Mouse (Mus musculus): ENCODE measurements around the gene Atp6v0a1. TPM values are rescaled to one million over a fixed set of nuclear protein-coding genes. Genes with fewer than 3 reads are reported as not detected.

Atp6v0a1 gene
- polyA plus RNA-seq, 1 experiment = not detected

DNA sequence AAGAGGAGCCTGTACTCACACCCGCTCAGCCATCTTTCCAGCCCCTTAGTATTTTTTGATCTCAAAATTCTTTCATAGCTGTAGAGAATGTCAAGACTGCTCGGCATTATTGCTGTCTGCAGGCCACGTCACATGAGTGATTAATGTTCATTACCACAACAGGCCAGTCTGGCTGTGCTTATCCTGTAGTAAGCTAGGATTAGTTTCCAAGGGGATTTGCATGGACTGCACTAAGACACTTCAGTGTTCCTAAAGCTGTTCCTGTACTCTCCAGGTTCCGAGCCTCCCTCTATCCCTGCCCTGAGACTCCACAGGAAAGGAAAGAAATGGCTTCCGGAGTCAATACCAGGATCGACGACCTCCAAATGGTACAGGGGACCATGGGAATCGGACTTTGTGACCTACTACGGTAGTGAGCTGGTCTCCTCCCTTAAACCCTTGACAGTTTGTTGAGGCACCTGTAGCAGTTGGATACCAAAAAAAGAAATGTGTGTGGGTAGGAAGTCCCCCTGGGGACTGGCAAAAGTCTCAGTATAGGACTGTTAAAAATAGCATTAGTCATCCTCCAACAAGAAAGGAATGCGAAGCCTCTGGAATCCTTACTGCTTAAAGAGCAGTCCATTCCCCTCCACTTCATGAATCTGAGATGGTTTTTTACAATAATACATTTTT, 21.0 kb downstream of the Atp6v0a1 start:
- 70% methylated on average over 10 of the region's 10 CpGs for WGBS
- Histone ChIP-seq H3K27ac (ENCODE audit: insufficient read depth, low read depth, low read length) (no peak overlapping the region), H3K4me1 (ENCODE audit: control insufficient read depth, insufficient read depth, low read length) (peaks cover 2% of the 10 kb centered on the region; the same call in 1 of the 2 replicates), H3K4me3 (ENCODE audit: insufficient read depth, low read depth, low read length) (no peak overlapping the region)
- TF ChIP-seq POLR2A (IDR thresholded peaks at IDR 0.05; ENCODE audit: insufficient read depth, low read depth, low read length) (no peak), CTCF (IDR thresholded peaks at IDR 0.05; ENCODE audit: insufficient read depth, low read depth, low read length) (no peak)

DNA sequence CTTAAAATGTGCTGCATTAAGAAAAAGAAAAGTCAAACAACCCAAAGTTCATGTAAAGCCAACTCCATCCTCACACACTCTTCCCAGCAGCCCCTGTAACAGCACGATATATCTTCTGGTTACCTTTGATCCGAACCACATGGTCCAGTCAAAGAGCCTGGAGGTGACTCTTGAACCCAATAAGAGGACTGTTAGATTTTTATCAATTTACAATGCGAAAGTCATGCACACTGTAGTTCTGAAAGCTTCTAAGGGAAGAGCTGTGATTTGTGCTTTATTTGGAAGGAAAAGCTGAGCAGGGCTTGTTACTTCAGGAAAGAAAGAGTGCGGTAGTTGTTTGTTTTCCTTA, 21.5 kb downstream of the Atp6v0a1 start:
- WGBS = 79% methylated on average over 4 of the region's 4 CpGs
- Histone ChIP-seq H3K4me3 (ENCODE audit: insufficient read depth, low read depth, low read length) (no peak overlapping the region), H3K27ac (ENCODE audit: insufficient read depth, low read depth, low read length) (no peak overlapping the region)

DNA sequence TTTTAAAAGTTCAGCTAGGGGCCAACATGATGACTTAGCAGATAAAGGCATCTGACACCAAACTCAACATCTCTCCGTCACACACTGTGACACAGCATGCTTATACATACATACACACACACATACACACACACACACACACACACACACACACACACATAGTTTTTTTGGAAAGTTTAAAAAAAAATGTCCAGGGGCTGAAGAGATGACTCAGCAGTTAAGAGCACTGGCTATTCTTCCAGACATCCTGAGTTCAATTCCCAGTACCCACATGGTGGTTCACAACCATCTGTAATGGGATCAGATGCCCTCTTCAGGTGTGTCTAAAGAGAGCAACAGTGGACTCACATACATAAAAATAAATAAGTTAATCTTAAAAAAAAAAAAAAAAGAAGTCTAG, 22.2 kb downstream of the Atp6v0a1 start:
- no peak overlapping the region for H3K27ac ChIP-seq (ENCODE audit: insufficient read depth, low read depth, low read length)
- no peak overlapping the region for H3K4me3 ChIP-seq (ENCODE audit: insufficient read depth, low read depth, low read length)
- 92% methylated on average over 1 of the region's 1 CpGs for WGBS
- TF ChIP-seq POLR2A (IDR thresholded peaks at IDR 0.05; ENCODE audit: insufficient read depth, low read depth, low read length) (no peak), CTCF (IDR thresholded peaks at IDR 0.05; ENCODE audit: insufficient read depth, low read depth, low read length) (no peak)
- peaks cover 2% of the 10 kb centered on the region; the same call in 1 of the 2 replicates for H3K4me1 ChIP-seq (ENCODE audit: control insufficient read depth, insufficient read depth, low read length)

More for the DNA sequence above, 21.5 kb downstream of the Atp6v0a1 start:
- no peak for TF ChIP-seq POLR2A (IDR thresholded peaks at IDR 0.05; ENCODE audit: insufficient read depth, low read depth, low read length)
- TF ChIP-seq CTCF (IDR thresholded peaks at IDR 0.05; ENCODE audit: insufficient read depth, low read depth, low read length) = no peak
- H3K4me1 ChIP-seq (ENCODE audit: control insufficient read depth, insufficient read depth, low read length) = peaks cover 2% of the 10 kb centered on the region; the same call in 1 of the 2 replicates

DNA sequence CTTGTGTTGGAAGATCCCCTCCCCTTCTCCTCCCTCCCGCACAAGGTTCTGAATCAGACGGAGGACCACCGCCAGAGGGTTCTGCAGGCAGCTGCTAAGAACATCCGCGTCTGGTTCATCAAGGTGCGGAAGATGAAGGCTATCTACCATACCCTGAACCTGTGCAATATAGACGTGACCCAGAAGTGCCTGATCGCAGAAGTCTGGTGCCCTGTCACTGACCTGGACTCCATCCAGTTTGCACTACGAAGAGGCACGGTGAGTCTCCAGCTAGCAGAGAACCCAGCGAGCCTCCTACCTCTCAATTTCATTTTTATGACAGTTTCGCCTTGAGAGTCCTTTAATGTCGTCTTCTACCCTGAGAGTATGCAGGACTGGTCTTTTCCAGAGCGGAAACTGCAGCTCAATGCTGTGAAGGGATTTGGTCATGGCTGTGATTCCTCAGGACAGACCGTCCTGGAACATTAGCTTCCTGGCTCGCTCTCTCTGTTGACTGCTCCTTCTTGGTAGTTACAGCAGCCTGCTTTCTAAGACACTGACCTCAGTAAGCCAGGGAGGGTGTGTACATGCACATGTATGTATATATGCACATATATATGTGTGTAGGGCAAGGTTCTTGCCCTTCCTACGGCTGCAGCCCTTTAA, 24.7 kb downstream of the Atp6v0a1 start:
- WGBS = 92% methylated on average over 17 of the region's 17 CpGs
- Histone ChIP-seq H3K4me3 (ENCODE audit: insufficient read depth, low read depth, low read length) (no peak overlapping the region), H3K4me1 (ENCODE audit: control insufficient read depth, insufficient read depth, low read length) (peaks cover 2% of the 10 kb centered on the region; the same call in 1 of the 2 replicates), H3K27ac (ENCODE audit: insufficient read depth, low read depth, low read length) (no peak overlapping the region)
- TF ChIP-seq CTCF (IDR thresholded peaks at IDR 0.05; ENCODE audit: insufficient read depth, low read depth, low read length) (no peak), POLR2A (IDR thresholded peaks at IDR 0.05; ENCODE audit: insufficient read depth, low read depth, low read length) (no peak)

DNA sequence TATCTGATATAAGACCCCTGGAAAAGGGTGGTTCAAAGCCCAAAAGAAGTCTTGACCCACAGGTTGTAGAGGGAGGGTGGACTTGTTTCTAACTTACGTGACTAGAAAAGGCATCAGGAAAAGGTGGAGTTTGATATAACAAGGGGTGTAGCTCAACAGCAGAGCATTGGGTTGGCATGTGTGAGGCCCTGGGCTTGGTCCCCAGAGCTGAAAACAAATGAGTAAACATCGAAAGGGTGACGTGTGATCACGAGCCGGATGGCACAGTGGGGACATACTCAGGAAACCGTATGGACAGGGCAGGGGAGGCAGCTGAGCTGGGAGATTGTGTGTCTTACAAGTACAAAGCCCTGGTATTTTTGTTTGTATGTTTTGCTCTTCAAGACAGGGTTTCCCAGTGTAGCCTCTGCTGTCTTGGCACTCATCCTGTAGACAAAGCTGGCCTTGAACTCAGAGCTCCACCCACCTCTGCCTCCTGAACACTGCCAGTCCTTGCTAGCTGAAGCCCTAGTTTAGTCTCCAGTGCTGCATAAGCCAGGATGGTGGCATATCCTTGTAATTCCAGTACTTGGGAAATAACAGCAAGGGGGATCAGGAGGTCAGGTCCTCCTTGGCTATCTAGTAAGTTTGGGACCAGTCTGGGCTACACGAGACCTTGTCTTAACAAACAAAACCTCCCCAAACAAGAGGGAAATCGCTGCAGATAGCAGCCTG, 25.5 kb downstream of the Atp6v0a1 start:
- H3K4me1 ChIP-seq (ENCODE audit: control insufficient read depth, insufficient read depth, low read length) = no peaks in the 10 kb centered on the region; the same call in 1 of the 2 replicates
- H3K4me3 ChIP-seq (ENCODE audit: insufficient read depth, low read depth, low read length) = no peak overlapping the region
- no peak for TF ChIP-seq POLR2A (IDR thresholded peaks at IDR 0.05; ENCODE audit: insufficient read depth, low read depth, low read length)
- TF ChIP-seq CTCF (IDR thresholded peaks at IDR 0.05; ENCODE audit: insufficient read depth, low read depth, low read length) = no peak
- WGBS = 87% methylated on average over 8 of the region's 8 CpGs
- 0 out of 2 replicates have a peak overlapping the region, but pooled peaks have one; percentile 8 for H3K27ac ChIP-seq (ENCODE audit: insufficient read depth, low read depth, low read length)

DNA sequence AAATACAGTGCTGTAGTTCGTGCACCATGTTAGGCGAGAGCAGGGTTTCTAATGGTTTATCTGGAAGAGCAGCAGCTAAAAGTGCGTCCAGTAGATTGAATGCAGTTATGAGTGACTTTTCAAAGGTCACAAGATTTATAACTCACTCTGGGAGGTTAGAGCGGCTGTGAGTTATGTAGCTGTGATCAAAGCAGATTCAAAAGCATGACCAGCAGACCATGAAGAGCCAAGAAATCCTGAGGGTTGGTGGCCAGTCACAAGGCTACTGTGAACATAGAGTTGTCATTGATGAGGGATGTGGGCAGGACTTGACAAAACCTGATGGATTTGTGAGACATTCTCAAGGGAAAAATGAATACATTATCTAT, 26.1 kb downstream of the Atp6v0a1 start:
- 91% methylated on average over 4 of the region's 4 CpGs for WGBS
- TF ChIP-seq CTCF (IDR thresholded peaks at IDR 0.05; ENCODE audit: insufficient read depth, low read depth, low read length) = no peak
- TF ChIP-seq POLR2A (IDR thresholded peaks at IDR 0.05; ENCODE audit: insufficient read depth, low read depth, low read length) = no peak
- no peaks in the 10 kb centered on the region; the same call in 1 of the 2 replicates for H3K4me1 ChIP-seq (ENCODE audit: control insufficient read depth, insufficient read depth, low read length)
- H3K4me3 ChIP-seq (ENCODE audit: insufficient read depth, low read depth, low read length) = no peak overlapping the region
- H3K27ac ChIP-seq (ENCODE audit: insufficient read depth, low read depth, low read length) = 0 out of 2 replicates have a peak overlapping the region, but pooled peaks have one; percentile 8

DNA sequence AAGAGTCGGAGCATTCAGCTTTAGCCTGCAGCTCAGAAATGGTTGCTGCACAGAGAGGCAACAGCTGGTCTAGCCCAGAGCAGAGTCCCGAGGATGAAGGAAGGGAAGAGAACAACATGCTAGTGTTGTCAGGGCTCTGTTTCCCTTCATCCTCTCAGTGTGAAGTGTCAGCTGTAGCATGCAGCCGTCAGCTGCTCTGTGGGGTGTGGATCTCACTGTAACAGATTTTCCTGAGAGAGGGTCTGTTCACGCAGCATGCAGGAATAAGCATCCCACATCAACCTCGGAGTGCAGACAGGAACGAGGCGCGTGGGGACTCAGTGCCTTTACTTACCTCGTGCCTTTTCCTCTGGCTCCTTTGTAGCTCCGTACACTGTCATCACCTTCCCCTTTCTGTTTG, 28.5 kb downstream of the Atp6v0a1 start:
- WGBS = 83% methylated on average over 10 of the region's 10 CpGs
- no peaks in the 10 kb centered on the region; the same call in 1 of the 2 replicates for H3K4me1 ChIP-seq (ENCODE audit: control insufficient read depth, insufficient read depth, low read length)
- no peak overlapping the region for H3K4me3 ChIP-seq (ENCODE audit: insufficient read depth, low read depth, low read length)
- H3K27ac ChIP-seq (ENCODE audit: insufficient read depth, low read depth, low read length) = no peak overlapping the region
- TF ChIP-seq CTCF (IDR thresholded peaks at IDR 0.05; ENCODE audit: insufficient read depth, low read depth, low read length) (no peak), POLR2A (IDR thresholded peaks at IDR 0.05; ENCODE audit: insufficient read depth, low read depth, low read length) (no peak)

DNA sequence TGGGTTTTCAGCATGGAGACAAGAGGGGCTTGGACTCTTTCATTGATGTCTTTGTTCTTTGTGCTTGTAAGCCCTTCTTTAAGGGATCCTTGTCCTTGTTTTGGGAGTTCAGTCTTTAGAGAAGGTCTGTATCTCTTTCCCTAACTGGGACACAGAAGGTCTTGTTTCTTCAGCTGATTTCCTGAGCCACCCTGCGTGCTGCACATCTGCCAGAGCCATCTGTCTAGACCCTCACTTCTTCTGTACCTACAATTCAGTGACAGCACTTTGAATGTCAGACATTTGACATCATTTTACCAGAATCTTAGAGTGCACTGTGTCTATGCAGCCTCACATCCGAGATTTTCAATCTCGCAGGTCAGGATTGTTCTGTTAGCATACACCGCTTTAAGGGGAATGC, 36.6 kb downstream of the Atp6v0a1 start:
- Histone ChIP-seq H3K27ac (ENCODE audit: insufficient read depth, low read depth, low read length) (no peak overlapping the region), H3K4me3 (ENCODE audit: insufficient read depth, low read depth, low read length) (no peak overlapping the region), H3K4me1 (ENCODE audit: control insufficient read depth, insufficient read depth, low read length) (peaks cover 15% of the 10 kb centered on the region)
- TF ChIP-seq CTCF (IDR thresholded peaks at IDR 0.05; ENCODE audit: insufficient read depth, low read depth, low read length) (no peak), POLR2A (IDR thresholded peaks at IDR 0.05; ENCODE audit: insufficient read depth, low read depth, low read length) (no peak)
- 86% methylated on average over 4 of the region's 4 CpGs for WGBS

DNA sequence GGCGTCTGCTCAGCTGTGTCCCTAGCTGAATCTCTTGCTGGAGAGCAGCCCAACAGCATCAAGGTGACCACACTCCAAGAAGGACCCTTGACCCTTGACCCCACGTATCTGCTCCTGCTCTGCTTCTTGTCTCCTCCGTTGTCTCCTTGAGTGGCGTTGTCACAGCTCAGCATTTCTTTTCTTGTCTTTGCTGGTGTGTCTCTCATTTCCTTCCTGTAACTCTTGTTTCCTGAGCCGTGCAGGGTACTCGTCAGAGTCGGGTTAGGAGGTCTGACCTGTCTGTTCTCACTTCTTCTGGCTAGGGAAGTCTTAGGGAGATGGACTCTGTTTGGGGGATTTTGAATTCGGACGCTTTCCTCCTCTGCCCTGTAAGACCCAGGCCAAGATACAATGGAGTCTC, 37.2 kb downstream of the Atp6v0a1 start:
- Histone ChIP-seq H3K27ac (ENCODE audit: insufficient read depth, low read depth, low read length) (no peak overlapping the region), H3K4me3 (ENCODE audit: insufficient read depth, low read depth, low read length) (no peak overlapping the region), H3K4me1 (ENCODE audit: control insufficient read depth, insufficient read depth, low read length) (peaks cover 20% of the 10 kb centered on the region)
- 66% methylated on average over 9 of the region's 9 CpGs for WGBS
- no peak for TF ChIP-seq CTCF (IDR thresholded peaks at IDR 0.05; ENCODE audit: insufficient read depth, low read depth, low read length)
- TF ChIP-seq POLR2A (IDR thresholded peaks at IDR 0.05; ENCODE audit: insufficient read depth, low read depth, low read length) = no peak
